Mouse (Mus musculus) duodenum, adult 2 months (tissue): Measurements from ENCODE around the gene Ptprq. TPM values are rescaled to one million over a fixed set of nuclear protein-coding genes. Genes with fewer than 3 reads are reported as not detected.

Experiments used
- polyA plus RNA-seq: library from polyadenylated mRNA; depleted of rRNA; stranded (reverse); fragments of >200 nt; gene quantifications from 2 replicates; pipeline ENCODE4 v1.2.3, GENCODE M21; 2012; ENCODE audit warnings: low replicate concordance; rRNA removed

Ptprq gene
- polyA plus RNA-seq: not detected in 2 replicates

DNA sequence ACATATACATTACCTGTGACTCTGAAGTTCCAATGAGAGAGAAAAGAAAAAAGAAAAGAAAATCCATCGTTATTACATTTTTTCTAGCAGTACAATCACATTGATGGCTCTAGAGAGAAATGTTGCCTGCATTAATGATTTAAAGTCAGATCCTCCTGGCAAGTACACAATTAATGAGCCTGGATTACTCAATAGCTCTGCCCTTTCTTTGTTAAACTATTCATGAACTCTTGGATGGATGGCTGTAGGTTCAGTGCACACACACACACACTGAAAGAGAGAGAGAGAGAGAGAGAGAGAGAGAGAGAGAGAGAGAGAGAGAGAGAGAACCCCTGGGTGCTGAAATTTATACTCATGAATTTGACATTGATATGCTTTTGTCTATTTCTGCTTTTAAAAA is at the start of gene Ptprq:
Gene Ptprq, minus strand, starts transcription at position 246 of the 400 bp plus-strand sequence.

GRCm38 (mm10) chr10:107494568-107494967 is 225.3 kb downstream of the Ptprq start, which contains the start of gene Myf6:
Gene Myf6 (minus strand): TSS chr10:107494737.

DNA sequence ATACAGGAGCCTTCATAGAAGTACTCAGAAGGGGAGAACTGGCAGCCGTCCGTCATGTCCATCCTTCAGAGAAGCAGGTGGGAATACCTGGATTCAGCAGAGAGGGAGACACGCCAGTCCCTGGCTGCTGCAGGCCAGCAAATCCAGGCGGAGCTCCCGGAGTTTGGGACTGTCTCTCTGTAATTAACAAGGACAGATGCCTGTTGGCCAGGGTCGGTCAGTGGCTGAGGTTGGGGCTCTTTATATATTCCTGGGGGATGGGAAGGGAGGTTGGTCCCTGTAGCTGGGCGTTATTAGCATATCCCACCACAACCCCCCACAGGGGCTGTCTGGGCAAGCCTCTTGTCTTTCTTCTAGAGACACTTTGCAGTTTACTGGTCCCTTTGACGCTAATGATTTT is 234.0 kb downstream of the Ptprq start, which contains the start of gene Myf5:
Gene Myf5, minus strand, starts transcription at position 265 of the 400 bp plus-strand sequence.

Other genes with a start within 250 kb of the Ptprq start
- gene Myf5, start 233.9 kb downstream of the Ptprq start, polyA plus RNA-seq: not detected in 2 replicates
- not detected in 2 replicates for gene Myf6, start 225.3 kb downstream of the Ptprq start, polyA plus RNA-seq
- gene Otogl, start 192.1 kb upstream of the Ptprq start, polyA plus RNA-seq: 0.09 TPM in 1 of 2 replicates, not detected in the other